Mouse (Mus musculus) cerebellum, postnatal 36 days (tissue): ENCODE measurements around the gene Psmf1.

Experiments used
- DNase-seq, 2 experiments: peaks; one replicate each; pipeline ENCODE4 v3.0.0; 2021 to 2022; ENCODE audit warnings: mixed read lengths in 2 of 2

Gene Psmf1

GRCm38 (mm10) chr2:151733151-151733865 lies 10.7 kb downstream of the Psmf1 start:
- no peak for DNase-seq

- DNase-seq: no peak
These were observed 19.9 kb downstream of the Psmf1 start for GRCm38 (mm10) chr2:151724094-151724493.

GRCm38 (mm10) chr2:151716318-151717055 lies 27.5 kb downstream of the Psmf1 start:
- no peak for DNase-seq

GRCm38 (mm10) chr2:151715526-151715925 lies 28.5 kb downstream of the Psmf1 start:
- no peak for DNase-seq

GRCm38 (mm10) chr2:151712647-151713046 lies 31.3 kb downstream of the Psmf1 start:
- DNase-seq: no peak

GRCm38 (mm10) chr2:151702851-151703190 lies 41.2 kb downstream of the Psmf1 start:
- no peak for DNase-seq

GRCm38 (mm10) chr2:151702146-151702850 lies 41.7 kb downstream of the Psmf1 start:
- peak; percentile 32 to 48 for DNase-seq

- peak; percentile 15 to 21 for DNase-seq
These were observed 42.5 kb downstream of the Psmf1 start, which contains the start of gene Tmem74b for GRCm38 (mm10) chr2:151701231-151702145. Gene Tmem74b, plus strand, starts transcription at chr2:151702008.

GRCm38 (mm10) chr2:151682976-151683375 lies 61.0 kb downstream of the Psmf1 start:
- DNase-seq: no peak

- peak; percentile 43 to 44 for DNase-seq
These were observed 61.6 kb downstream of the Psmf1 start for GRCm38 (mm10) chr2:151682357-151682756.

GRCm38 (mm10) chr2:151676234-151676633 lies 67.8 kb downstream of the Psmf1 start:
- DNase-seq: peak; percentile 11 to 26

GRCm38 (mm10) chr2:151670968-151671329 lies 73.0 kb downstream of the Psmf1 start:
- peak in 1 of 2 experiments; percentile 19 for DNase-seq

- no peak for DNase-seq
These were observed 73.7 kb downstream of the Psmf1 start for GRCm38 (mm10) chr2:151670026-151670967.

GRCm38 (mm10) chr2:151668433-151668832 lies 75.6 kb downstream of the Psmf1 start, which contains the start of gene Rad21l:
Gene Rad21l, minus strand, starts transcription at chr2:151668533.
- DNase-seq: no peak
